Mouse (Mus musculus) MEL (cell line): ENCODE results near the gene Grm1. TPM values are rescaled to one million over a fixed set of nuclear protein-coding genes. Genes with fewer than 3 reads are reported as not detected.
A peak's percentile ranks its signal among the peaks of the same experiment; 100 is the strongest.

Source experiments
- DNase-seq: peaks from one replicate; pipeline ENCODE4 v3.0.0; 2011; ENCODE audit warnings: low read depth, low spot score
- H3K27ac ChIP-seq: 2 replicates; pipeline ENCODE4 v1.5.1; 2012; ENCODE audit warnings: low read depth, mild to moderate bottlenecking, control low read depth, low read length, moderate library complexity; ENCODE audit not compliant: control insufficient read depth
- H3K27me3 ChIP-seq, 2 experiments: fragments of 150-350 bp in 1 of 2; sonication (generic) in 1 of 2; 2 replicates each; pipeline ENCODE4 v1.6.1; 2012; ENCODE audit warnings: low read length in 2 of 2, mild to moderate bottlenecking in 2 of 2, improper control_type of control experiment in 1 of 2, moderate library complexity in 1 of 2; ENCODE audit not compliant: insufficient read depth in 2 of 2, control insufficient read depth in 1 of 2
- H3K36me3 ChIP-seq, 2 experiments: 2 replicates each; pipeline ENCODE4 v1.6.1; 2012 to 2014; ENCODE audit warnings: low read length in 2 of 2, improper control_type of control experiment in 1 of 2, inconsistent platforms in 1 of 2, mild to moderate bottlenecking in 1 of 2; ENCODE audit not compliant: insufficient read depth in 2 of 2, control insufficient read depth in 1 of 2
- H3K4me1 ChIP-seq, 2 experiments: fragments of 150-350 bp in 1 of 2; sonication (generic) in 1 of 2; 2 replicates each; pipeline ENCODE4 v1.6.1; 2012; ENCODE audit warnings: low read length in 2 of 2, improper control_type of control experiment in 1 of 2, mild to moderate bottlenecking in 1 of 2; ENCODE audit not compliant: insufficient read depth in 2 of 2, control insufficient read depth in 1 of 2
- H3K4me3 ChIP-seq, 2 experiments: fragments of 150-350 bp in 1 of 2; sonication (generic) in 1 of 2; 2 replicates each; pipeline ENCODE4 v1.5.1; 2012; ENCODE audit warnings: low read depth in 2 of 2, low read length in 2 of 2, mild to moderate bottlenecking in 2 of 2, moderate library complexity in 2 of 2, control low read depth in 1 of 2, improper control_type of control experiment in 1 of 2; ENCODE audit not compliant: control insufficient read depth in 1 of 2, insufficient read depth in 1 of 2
- H3K79me2 ChIP-seq: 2 replicates; pipeline ENCODE4 v1.6.1; 2012; ENCODE audit warnings: mild to moderate bottlenecking, low read length, moderate library complexity; ENCODE audit not compliant: control insufficient read depth, poor library complexity, insufficient read depth
- H3K9ac ChIP-seq: 2 replicates; pipeline ENCODE4 v1.6.1; 2012; ENCODE audit warnings: low read depth, mild to moderate bottlenecking, control low read depth, low read length, moderate library complexity; ENCODE audit not compliant: control insufficient read depth, poor library complexity, severe bottlenecking
- H3K9me3 ChIP-seq: fragments of 150-350 bp; sonication (generic); replicated peaks from 2 replicates; pipeline ENCODE4 v1.6.1; 2012; ENCODE audit warnings: mild to moderate bottlenecking, low read length, improper control_type of control experiment, moderate library complexity; ENCODE audit not compliant: insufficient read depth
- BHLHE40 ChIP-seq: IDR thresholded peaks from 2 replicates; pipeline ENCODE4 v1.6.1; 2012; ENCODE audit warnings: low read depth, mild to moderate bottlenecking, inconsistent platforms, low read length, improper control_type of control experiment, borderline replicate concordance
- CHD1 ChIP-seq: IDR thresholded peaks from 2 replicates; pipeline ENCODE4 v1.6.1; 2012; ENCODE audit warnings: low read depth, mild to moderate bottlenecking, inconsistent platforms, low read length, improper control_type of control experiment
- CTCF ChIP-seq, 3 experiments: IDR thresholded peaks in 2 of 3; conservative IDR thresholded peaks in 1 of 3; 2 replicates each; pipeline ENCODE4 v1.5.1; 2011 to 2012; ENCODE audit warnings: low read length in 3 of 3, low read depth in 2 of 3, mild to moderate bottlenecking in 2 of 3, improper control_type of control experiment in 1 of 3, inconsistent platforms in 1 of 3, mixed read lengths in 1 of 3, moderate library complexity in 1 of 3; ENCODE audit not compliant: control insufficient read depth in 1 of 3, insufficient read depth in 1 of 3, poor library complexity in 1 of 3, severe bottlenecking in 1 of 3
- ELF1 ChIP-seq: IDR thresholded peaks from 2 replicates; pipeline ENCODE4 v1.6.1; 2014; ENCODE audit warnings: low read depth, mild to moderate bottlenecking, inconsistent platforms, low read length, improper control_type of control experiment, moderate library complexity
- EP300 ChIP-seq, 2 experiments: IDR thresholded peaks; 2 replicates each; pipeline ENCODE4 v1.6.1; 2011; ENCODE audit warnings: improper control_type of control experiment in 2 of 2, low read length in 2 of 2, low read depth in 1 of 2, mild to moderate bottlenecking in 1 of 2
- ETS1 ChIP-seq: IDR thresholded peaks from 2 replicates; pipeline ENCODE4 v1.6.1; 2012; ENCODE audit warnings: low read depth, mild to moderate bottlenecking, inconsistent platforms, low read length, improper control_type of control experiment, moderate library complexity
- GABPA ChIP-seq: IDR thresholded peaks from 2 replicates; pipeline ENCODE4 v1.6.1; 2012; ENCODE audit warnings: low read depth, mild to moderate bottlenecking, inconsistent platforms, low read length, improper control_type of control experiment, moderate library complexity
- GATA1 ChIP-seq: IDR thresholded peaks from 2 replicates; pipeline ENCODE4 v1.6.1; 2011; ENCODE audit warnings: low read depth, low read length, improper control_type of control experiment
- MAFK ChIP-seq: IDR thresholded peaks from 2 replicates; pipeline ENCODE4 v1.6.1; 2011; ENCODE audit warnings: low read depth, mild to moderate bottlenecking, low read length, improper control_type of control experiment, borderline replicate concordance
- MAX ChIP-seq: IDR thresholded peaks from 2 replicates; pipeline ENCODE4 v1.6.1; 2011; ENCODE audit warnings: low read length, improper control_type of control experiment
- MXI1 ChIP-seq: IDR thresholded peaks from 2 replicates; pipeline ENCODE4 v1.6.1; 2011; ENCODE audit warnings: mild to moderate bottlenecking, low read depth, low read length, improper control_type of control experiment
- MYB ChIP-seq: IDR thresholded peaks from 2 replicates; pipeline ENCODE4 v1.6.1; 2011; ENCODE audit warnings: mild to moderate bottlenecking, low read depth, low read length, improper control_type of control experiment
- MYC ChIP-seq: IDR thresholded peaks from 2 replicates; pipeline ENCODE4 v1.6.1; 2011; ENCODE audit warnings: low read depth, mild to moderate bottlenecking, low read length, improper control_type of control experiment, moderate library complexity
- NELFE ChIP-seq: IDR thresholded peaks from 2 replicates; pipeline ENCODE4 v1.6.1; 2011; ENCODE audit warnings: low read depth, low read length, improper control_type of control experiment
- NRF1 ChIP-seq: IDR thresholded peaks from 2 replicates; pipeline ENCODE4 v1.6.1; 2014; ENCODE audit warnings: low read depth, mild to moderate bottlenecking, inconsistent platforms, low read length, improper control_type of control experiment, moderate library complexity; ENCODE audit not compliant: poor library complexity, insufficient read depth, severe bottlenecking
- POLR2A ChIP-seq, 2 experiments: IDR thresholded peaks; 2 replicates each; pipeline ENCODE4 v1.6.1; 2011 to 2012; ENCODE audit warnings: low read length in 2 of 2, mild to moderate bottlenecking in 2 of 2, control low read depth in 1 of 2, improper control_type of control experiment in 1 of 2, low read depth in 1 of 2, moderate library complexity in 1 of 2; ENCODE audit not compliant: control insufficient read depth in 1 of 2, insufficient read depth in 1 of 2, poor library complexity in 1 of 2
- POLR2AphosphoS5 ChIP-seq: IDR thresholded peaks from 2 replicates; pipeline ENCODE4 v1.6.1; 2012; ENCODE audit warnings: low read depth, borderline replicate concordance, mild to moderate bottlenecking, inconsistent platforms, low read length, moderate library complexity, mixed read lengths
- RCOR1 ChIP-seq: IDR thresholded peaks from 2 replicates; pipeline ENCODE4 v1.6.1; 2012; ENCODE audit warnings: low read depth, mild to moderate bottlenecking, inconsistent platforms, low read length, improper control_type of control experiment
- SIN3A ChIP-seq: IDR thresholded peaks from 2 replicates; pipeline ENCODE4 v1.6.1; 2012; ENCODE audit warnings: low read length, improper control_type of control experiment, inconsistent platforms
- TAL1 ChIP-seq: IDR thresholded peaks from 2 replicates; pipeline ENCODE4 v1.6.1; 2012; ENCODE audit warnings: mild to moderate bottlenecking, inconsistent platforms, low read length, moderate library complexity, mixed read lengths
- TCF12 ChIP-seq: IDR thresholded peaks from 2 replicates; pipeline ENCODE4 v1.6.1; 2014; ENCODE audit warnings: low read depth, mild to moderate bottlenecking, inconsistent platforms, low read length, improper control_type of control experiment, moderate library complexity
- ZC3H11A ChIP-seq: IDR thresholded peaks from 2 replicates; pipeline ENCODE4 v1.6.1; 2012; ENCODE audit warnings: low read depth, mild to moderate bottlenecking, inconsistent platforms, low read length, improper control_type of control experiment
- ZMIZ1 ChIP-seq: IDR thresholded peaks from 2 replicates; pipeline ENCODE4 v1.6.1; 2012; ENCODE audit warnings: low read depth, mild to moderate bottlenecking, inconsistent platforms, low read length, improper control_type of control experiment, moderate library complexity
- polyA plus RNA-seq, 2 experiments: library from polyadenylated mRNA; stranded (reverse) in 1 of 2; unstranded in 1 of 2; fragments of >175 nt in 1 of 2; fragments of >200 nt in 1 of 2; gene quantifications; 2 replicates each; pipeline versions ENCODE4 v1.2.1 to v1.2.4; 2012; ENCODE audit warnings: low replicate concordance in 2 of 2, low read depth in 1 of 2; ENCODE audit not compliant: insufficient read length in 2 of 2, insufficient read depth in 1 of 2, missing spikeins in 1 of 2
- total RNA-seq: library from RNA; depleted of rRNA; stranded (reverse); fragments of 300-350 nt; gene quantifications from 2 replicates; pipeline ENCODE4 v1.2.3, GENCODE M21; 2012

Grm1 gene
- total and polyA plus RNA-seq, 3 experiments: not detected

GRCm38 (mm10) chr10:10737041-10737681 is 345.0 kb downstream of the Grm1 start:
- no peaks in the 10 kb centered on the region for H3K9me3 ChIP-seq
- no peaks in the 10 kb centered on the region for H3K27me3 ChIP-seq
- H3K4me3 ChIP-seq: no peak overlapping the region
- no peak overlapping the region for H3K9ac ChIP-seq
- H3K4me1 ChIP-seq: peaks cover 6 to 10% of the 10 kb centered on the region in 2 experiments
- H3K36me3 ChIP-seq: peaks cover 0 to 24% of the 10 kb centered on the region in 2 experiments; a peak in 2 of 4 replicates
- no peak for TF ChIP-seq NRF1
- TF ChIP-seq RCOR1: peak; percentile 63; the same call in 1 of the 2 replicates
- TF ChIP-seq POLR2AphosphoS5: no peak
- TF ChIP-seq TAL1: peak; percentile 55
- TF ChIP-seq GATA1: peak; percentile 92
- no peak for TF ChIP-seq GABPA
- no peak for TF ChIP-seq MYB
- TF ChIP-seq MYC: peak; percentile 63; the same call in 1 of the 2 replicates
- peak; percentile 80 for TF ChIP-seq ETS1
- TF ChIP-seq SIN3A: peak; percentile 40; the same call in 1 of the 2 replicates
- 0 out of 2 replicates have a peak, but pooled peaks have one; percentile 12 for TF ChIP-seq MAX
- TF ChIP-seq MXI1: peak; percentile 47; the same call in 1 of the 2 replicates
- TF ChIP-seq BHLHE40: peak; percentile 19; the same call in 1 of the 2 replicates
- TF ChIP-seq EP300 (IDR thresholded peaks at IDR 0.05; ENCODE audit: low read depth in 1 of 2, low read length in 2 of 2): peak; percentile 85 to 88
- TF ChIP-seq MAFK: no peak
- TF ChIP-seq CTCF (IDR thresholded peaks at IDR 0.05 in 2 of 3, conservative IDR thresholded peaks at IDR 0.05 in 1 of 3; ENCODE audit: control insufficient read depth in 1 of 3, insufficient read depth in 1 of 3, low read depth in 2 of 3, low read length in 3 of 3, poor library complexity in 1 of 3, severe bottlenecking in 1 of 3): no peak
- TF ChIP-seq NELFE: no peak
- TF ChIP-seq ZC3H11A: no peak
- TF ChIP-seq ZMIZ1: no peak
- no peak for TF ChIP-seq ELF1
- TF ChIP-seq POLR2A (IDR thresholded peaks at IDR 0.05; ENCODE audit: control insufficient read depth in 1 of 2, insufficient read depth in 1 of 2, low read depth in 1 of 2, low read length in 2 of 2, poor library complexity in 1 of 2): no peak
- TF ChIP-seq TCF12: peak; percentile 87
- TF ChIP-seq CHD1: no peak
- DNase-seq: peak; percentile 91
- peak overlapping the region; percentile 47; the same call in 1 of the 2 replicates for H3K27ac ChIP-seq
- no peaks in the 10 kb centered on the region for H3K79me2 ChIP-seq
